Mouse (Mus musculus): Measurements from ENCODE around the gene Fhl3.

The Fhl3 gene

GRCm38 (mm10) chr4:124755526-124755925, 55.0 kb downstream of the Fhl3 start:
- DNase-seq (ENCODE audit: extremely low spot score, low spot score), result no peak
